Mouse (Mus musculus): ENCODE measurements around the gene Hoxc4. TPM values are rescaled to one million over a fixed set of nuclear protein-coding genes. Genes with fewer than 3 reads are reported as not detected.
A peak's percentile ranks its signal among the peaks of the same experiment; 100 is the strongest.

The Hoxc4 gene
- polyA plus RNA-seq, 1 experiment from 2014 or later: 61.2 TPM

GRCm38 (mm10) chr15:103040601-103041000 is 21.9 kb downstream of the Hoxc4 start:
- H3K36me3 ChIP-seq (ENCODE audit: control insufficient read depth, insufficient read depth, low read length): no peaks in the 10 kb centered on the region
- no peaks in the 10 kb centered on the region for H3K4me1 ChIP-seq (ENCODE audit: control insufficient read depth, insufficient read depth, low read depth, low read length)
- H3K4me2 ChIP-seq (ENCODE audit: low read length): peak overlapping the region; percentile 54
- H3K27ac ChIP-seq (ENCODE audit: low read depth, low read length): peak overlapping the region; percentile 66
- peaks cover 44% of the 10 kb centered on the region for H3K27me3 ChIP-seq (replicated peaks; ENCODE audit: control insufficient read depth, insufficient read depth, low read length)
- no peaks in the 10 kb centered on the region for H3K9me3 ChIP-seq (ENCODE audit: control insufficient read depth, low read length)
- H3K9ac ChIP-seq (ENCODE audit: low read depth, low read length): peak overlapping the region; percentile 49
- peak overlapping the region; percentile 20 for H3K4me3 ChIP-seq (ENCODE audit: low read length)
- 7% methylated on average over 12 of the region's 12 CpGs for WGBS
- no peak for ATAC-seq

DNA sequence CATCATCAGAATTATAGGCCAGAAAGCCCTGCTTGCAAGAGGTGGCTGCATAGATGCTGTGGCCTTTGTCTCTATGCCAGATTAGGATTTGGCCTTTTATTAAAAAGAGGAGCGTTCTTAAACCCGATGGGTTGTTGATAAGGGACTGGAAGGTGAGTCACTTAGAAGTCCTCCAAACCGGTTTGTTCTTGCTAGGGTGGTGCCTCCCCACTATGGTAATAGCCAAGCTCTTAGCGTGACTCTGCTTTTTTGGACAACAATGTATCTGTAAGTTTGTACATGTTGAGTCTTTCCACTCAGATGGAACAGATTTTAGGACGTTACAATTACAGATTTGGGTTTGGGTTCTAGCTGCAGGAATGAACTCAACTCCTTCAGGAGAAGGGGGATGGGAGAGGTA is 22.9 kb downstream of the Hoxc4 start:
- no peaks in the 10 kb centered on the region for H3K4me1 ChIP-seq (ENCODE audit: control insufficient read depth, insufficient read depth, low read depth, low read length)
- H3K4me3 ChIP-seq (ENCODE audit: low read length): no peak overlapping the region
- H3K27ac ChIP-seq (ENCODE audit: low read depth, low read length): peak overlapping the region; percentile 66; the same call in 1 of the 2 replicates
- no peak overlapping the region for H3K9ac ChIP-seq (ENCODE audit: low read depth, low read length)
- H3K36me3 ChIP-seq (ENCODE audit: control insufficient read depth, insufficient read depth, low read length): no peaks in the 10 kb centered on the region
- WGBS: 18% methylated on average over 5 of the region's 5 CpGs
- H3K9me3 ChIP-seq (ENCODE audit: control insufficient read depth, low read length): no peaks in the 10 kb centered on the region
- peak overlapping the region; percentile 54; the same call in 1 of the 2 replicates for H3K4me2 ChIP-seq (ENCODE audit: low read length)
- H3K27me3 ChIP-seq (replicated peaks; ENCODE audit: control insufficient read depth, insufficient read depth, low read length): peaks cover 47% of the 10 kb centered on the region
- ATAC-seq: no peak

GRCm38 (mm10) chr15:103042209-103042608 is 23.5 kb downstream of the Hoxc4 start:
- ATAC-seq: no peak
- no peaks in the 10 kb centered on the region for H3K4me1 ChIP-seq (ENCODE audit: control insufficient read depth, insufficient read depth, low read depth, low read length)
- H3K9ac ChIP-seq (ENCODE audit: low read depth, low read length): no peak overlapping the region
- H3K4me2 ChIP-seq (ENCODE audit: low read length): no peak overlapping the region
- H3K36me3 ChIP-seq (ENCODE audit: control insufficient read depth, insufficient read depth, low read length): no peaks in the 10 kb centered on the region
- no peak overlapping the region for H3K4me3 ChIP-seq (ENCODE audit: low read length)
- 12% methylated on average over 1 of the region's 1 CpGs for WGBS
- H3K9me3 ChIP-seq (ENCODE audit: control insufficient read depth, low read length): no peaks in the 10 kb centered on the region
- H3K27me3 ChIP-seq (replicated peaks; ENCODE audit: control insufficient read depth, insufficient read depth, low read length): peaks cover 49% of the 10 kb centered on the region
- no peak overlapping the region for H3K27ac ChIP-seq (ENCODE audit: low read depth, low read length)

- ATAC-seq: no peak
- H3K27ac ChIP-seq (ENCODE audit: low read depth, low read length): no peak overlapping the region
- H3K36me3 ChIP-seq (ENCODE audit: control insufficient read depth, insufficient read depth, low read length): no peaks in the 10 kb centered on the region
- H3K4me3 ChIP-seq (ENCODE audit: low read length): no peak overlapping the region
- whole genome bisulfite sequencing: 91% methylated on average over 2 of the region's 2 CpGs
- no peak overlapping the region for H3K9ac ChIP-seq (ENCODE audit: low read depth, low read length)
- no peaks in the 10 kb centered on the region for H3K4me1 ChIP-seq (ENCODE audit: control insufficient read depth, insufficient read depth, low read depth, low read length)
- no peaks in the 10 kb centered on the region for H3K9me3 ChIP-seq (ENCODE audit: control insufficient read depth, low read length)
- no peak overlapping the region for H3K4me2 ChIP-seq (ENCODE audit: low read length)
- H3K27me3 ChIP-seq (replicated peaks; ENCODE audit: control insufficient read depth, insufficient read depth, low read length): peaks cover 25% of the 10 kb centered on the region
Measured at GRCm38 (mm10) chr15:103051670-103052069, 32.9 kb downstream of the Hoxc4 start.

GRCm38 (mm10) chr15:103053210-103053609 is 34.5 kb downstream of the Hoxc4 start:
- Histone ChIP-seq H3K36me3 (ENCODE audit: control insufficient read depth, insufficient read depth, low read length) (no peaks in the 10 kb centered on the region), H3K4me1 (ENCODE audit: control insufficient read depth, insufficient read depth, low read depth, low read length) (no peaks in the 10 kb centered on the region), H3K27ac (ENCODE audit: low read depth, low read length) (no peak overlapping the region), H3K9me3 (ENCODE audit: control insufficient read depth, low read length) (no peaks in the 10 kb centered on the region), H3K27me3 (replicated peaks; ENCODE audit: control insufficient read depth, insufficient read depth, low read length) (peaks cover 29% of the 10 kb centered on the region), H3K4me2 (ENCODE audit: low read length) (no peak overlapping the region), H3K9ac (ENCODE audit: low read depth, low read length) (no peak overlapping the region), H3K4me3 (ENCODE audit: low read length) (no peak overlapping the region)
- ATAC-seq: no peak

- no peak for ATAC-seq
- WGBS: 29% methylated on average over 2 of the region's 2 CpGs
Measured at GRCm38 (mm10) chr15:103056396-103056795, 37.7 kb downstream of the Hoxc4 start.

GRCm38 (mm10) chr15:103058715-103059114 is 40.0 kb downstream of the Hoxc4 start:
- ATAC-seq: no peak
- peak overlapping the region; percentile 68 for H3K27ac ChIP-seq (ENCODE audit: low read depth, low read length)

More at GRCm38 (mm10) chr15:103056396-103056795, 37.7 kb downstream of the Hoxc4 start:
- Histone ChIP-seq H3K4me1 (ENCODE audit: control insufficient read depth, insufficient read depth, low read depth, low read length) (peaks cover 4% of the 10 kb centered on the region; the same call in 1 of the 2 replicates), H3K27me3 (replicated peaks; ENCODE audit: control insufficient read depth, insufficient read depth, low read length) (peaks cover 32% of the 10 kb centered on the region), H3K4me2 (ENCODE audit: low read length) (peak overlapping the region; percentile 37), H3K27ac (ENCODE audit: low read depth, low read length) (peak overlapping the region; percentile 14), H3K36me3 (ENCODE audit: control insufficient read depth, insufficient read depth, low read length) (no peaks in the 10 kb centered on the region), H3K9me3 (ENCODE audit: control insufficient read depth, low read length) (no peaks in the 10 kb centered on the region), H3K9ac (ENCODE audit: low read depth, low read length) (no peak overlapping the region), H3K4me3 (ENCODE audit: low read length) (no peak overlapping the region)

DNA sequence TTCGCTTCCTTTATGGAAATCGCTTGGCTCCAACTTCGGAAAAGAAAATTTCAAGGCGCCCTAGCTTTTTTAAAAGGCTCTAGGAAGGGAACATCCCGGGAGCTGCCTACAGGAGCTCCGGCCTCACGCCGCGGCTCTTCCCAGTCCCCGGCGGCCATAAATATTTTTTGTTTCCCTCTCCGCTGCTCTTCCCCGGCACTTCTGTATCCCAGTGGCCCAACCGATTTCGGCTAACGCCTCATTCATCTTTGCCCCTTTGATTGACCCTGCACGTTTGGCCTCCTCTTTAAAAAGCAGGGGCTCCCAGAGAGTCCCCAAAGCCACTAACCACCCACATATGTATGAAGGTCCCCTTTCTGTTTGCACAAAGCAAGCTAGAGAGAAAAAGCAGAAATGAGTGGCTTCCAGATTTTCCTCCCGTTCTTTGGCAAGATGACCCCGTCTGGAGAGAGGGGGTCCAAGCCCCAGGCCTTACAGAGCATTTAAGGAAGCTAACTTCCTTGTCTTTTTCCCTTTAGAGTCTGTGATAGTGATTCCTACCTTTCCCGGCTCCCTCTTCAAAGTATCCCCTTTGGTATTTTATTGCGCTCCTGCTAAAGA is 40.8 kb downstream of the Hoxc4 start:
- WGBS: 7% methylated on average over 21 of the region's 21 CpGs
- Histone ChIP-seq H3K4me1 (ENCODE audit: control insufficient read depth, insufficient read depth, low read depth, low read length) (peaks cover 4% of the 10 kb centered on the region; the same call in 1 of the 2 replicates), H3K36me3 (ENCODE audit: control insufficient read depth, insufficient read depth, low read length) (no peaks in the 10 kb centered on the region), H3K9ac (ENCODE audit: low read depth, low read length) (peak overlapping the region; percentile 24; the same call in 1 of the 2 replicates), H3K9me3 (ENCODE audit: control insufficient read depth, low read length) (no peaks in the 10 kb centered on the region), H3K27me3 (replicated peaks; ENCODE audit: control insufficient read depth, insufficient read depth, low read length) (peaks cover 51% of the 10 kb centered on the region), H3K4me2 (ENCODE audit: low read length) (peak overlapping the region; percentile 45), H3K4me3 (ENCODE audit: low read length) (peak overlapping the region; percentile 29), H3K27ac (ENCODE audit: low read depth, low read length) (peak overlapping the region; percentile 76)
- no peak for ATAC-seq

More at GRCm38 (mm10) chr15:103058715-103059114, 40.0 kb downstream of the Hoxc4 start:
- Histone ChIP-seq H3K4me1 (ENCODE audit: control insufficient read depth, insufficient read depth, low read depth, low read length) (peaks cover 4% of the 10 kb centered on the region; the same call in 1 of the 2 replicates), H3K4me2 (ENCODE audit: low read length) (peak overlapping the region; percentile 45), H3K9ac (ENCODE audit: low read depth, low read length) (peak overlapping the region; percentile 52), H3K36me3 (ENCODE audit: control insufficient read depth, insufficient read depth, low read length) (no peaks in the 10 kb centered on the region), H3K9me3 (ENCODE audit: control insufficient read depth, low read length) (no peaks in the 10 kb centered on the region), H3K4me3 (ENCODE audit: low read length) (peak overlapping the region; percentile 29), H3K27me3 (replicated peaks; ENCODE audit: control insufficient read depth, insufficient read depth, low read length) (peaks cover 45% of the 10 kb centered on the region)
- 6% methylated on average over 12 of the region's 12 CpGs for WGBS

DNA sequence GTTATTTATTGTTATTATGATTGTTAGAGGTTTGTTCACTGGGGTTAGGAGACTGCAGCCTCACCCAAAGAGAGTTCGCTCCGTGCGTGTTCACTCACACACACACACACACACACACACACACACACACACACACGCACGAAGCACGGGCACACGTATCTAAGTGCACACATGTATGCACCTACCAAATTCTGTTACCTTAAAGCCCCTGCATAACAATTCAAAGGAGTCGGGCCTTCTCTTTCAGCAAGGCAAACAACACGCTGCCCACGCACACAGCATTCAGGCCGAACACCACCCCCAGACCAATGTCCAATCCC is 41.2 kb downstream of the Hoxc4 start:
- Histone ChIP-seq H3K27me3 (replicated peaks; ENCODE audit: control insufficient read depth, insufficient read depth, low read length) (peaks cover 53% of the 10 kb centered on the region), H3K9ac (ENCODE audit: low read depth, low read length) (peak overlapping the region; percentile 38; the same call in 1 of the 2 replicates), H3K9me3 (ENCODE audit: control insufficient read depth, low read length) (no peaks in the 10 kb centered on the region), H3K27ac (ENCODE audit: low read depth, low read length) (peak overlapping the region; percentile 76), H3K4me2 (ENCODE audit: low read length) (peak overlapping the region; percentile 45), H3K4me1 (ENCODE audit: control insufficient read depth, insufficient read depth, low read depth, low read length) (peaks cover 4% of the 10 kb centered on the region; the same call in 1 of the 2 replicates), H3K4me3 (ENCODE audit: low read length) (peak overlapping the region; percentile 29), H3K36me3 (ENCODE audit: control insufficient read depth, insufficient read depth, low read length) (no peaks in the 10 kb centered on the region)
- WGBS: 9% methylated on average over 11 of the region's 11 CpGs
- 0 out of 2 replicates have a peak, but pooled peaks have one; percentile 25 for ATAC-seq
